Mouse (Mus musculus) lung, postnatal 0 days (tissue): Measurements from ENCODE around the gene Xylt1. TPM values are rescaled to one million over a fixed set of nuclear protein-coding genes. Genes with fewer than 3 reads are reported as not detected.

Experiments
- ATAC-seq: fragments of 200-750 bp; cut with Nextera tagmentation; 2 replicates; pipeline ENCODE4 v1.8.0; 2017; ENCODE audit warnings: moderate library complexity
- DNase-seq: peaks from one replicate; pipeline ENCODE4 v3.0.0-alpha.2; 2016; ENCODE audit warnings: low spot score
- H3K27ac ChIP-seq: fragments of 300-500 bp; sonication (generic); 2 replicates; pipeline ENCODE4 v1.5.1; 2014; ENCODE audit warnings: antibody characterized with exemption, mild to moderate bottlenecking, low read length, mixed read lengths
- H3K27me3 ChIP-seq: fragments of 300-500 bp; sonication (generic); replicated peaks from 2 replicates; pipeline ENCODE4 v1.6.1; 2014; ENCODE audit warnings: low read length, mixed read lengths; ENCODE audit not compliant: insufficient read depth
- H3K36me3 ChIP-seq: fragments of 300-500 bp; sonication (generic); 2 replicates; pipeline ENCODE4 v1.6.1; 2014; ENCODE audit warnings: low read length, mixed read lengths; ENCODE audit not compliant: insufficient read depth
- H3K4me1 ChIP-seq: fragments of 300-500 bp; sonication (generic); 2 replicates; pipeline ENCODE4 v1.6.1; 2014; ENCODE audit warnings: antibody characterized with exemption, low read depth, low read length, mixed read lengths; ENCODE audit not compliant: insufficient read depth
- H3K4me2 ChIP-seq: fragments of 300-500 bp; sonication (generic); replicated peaks from 2 replicates; pipeline ENCODE4 v1.6.1; 2014; ENCODE audit warnings: low read depth, mild to moderate bottlenecking, low read length, moderate library complexity, mixed read lengths
- H3K4me3 ChIP-seq: fragments of 300-500 bp; sonication (generic); 2 replicates; pipeline ENCODE4 v1.5.1; 2014; ENCODE audit warnings: low read depth, low read length
- H3K9ac ChIP-seq: fragments of 300-500 bp; sonication (generic); replicated peaks from 2 replicates; pipeline ENCODE4 v1.6.1; 2014; ENCODE audit warnings: low read depth, mild to moderate bottlenecking
- H3K9me3 ChIP-seq: fragments of 300-500 bp; sonication (generic); 2 replicates; pipeline ENCODE4 v1.6.1; 2016; ENCODE audit warnings: low read length, mixed read lengths
- CTCF ChIP-seq: IDR thresholded peaks from 2 replicates; pipeline ENCODE4 v1.5.1; 2016; ENCODE audit warnings: antibody characterized with exemption, mild to moderate bottlenecking
- EP300 ChIP-seq: IDR thresholded peaks from 2 replicates; pipeline ENCODE4 v1.6.1; 2016; ENCODE audit warnings: antibody characterized with exemption, mild to moderate bottlenecking, control low read depth
- whole genome bisulfite sequencing: fragments of 180-500 bp; shearing (Covaris S2); extraction: QIAGEN DNeasy Blood & Tissue Kit; methylation state at CpG from one replicate; pipeline ENCODE4 v1.1.7; 2014; 5-methylcytosine and 5-hydroxymethylcytosine counted together
- polyA plus RNA-seq: library from polyadenylated mRNA; unstranded; fragments of >200 nt; fragmentation: Nextera tagmentation; extraction: Ambion mirVana; gene quantifications from 2 replicates; pipeline ENCODE4 v1.2.1, GENCODE M21; 2015

Gene Xylt1
- polyA plus RNA-seq, 1 experiment from 2014 or later: 0.45 TPM

DNA sequence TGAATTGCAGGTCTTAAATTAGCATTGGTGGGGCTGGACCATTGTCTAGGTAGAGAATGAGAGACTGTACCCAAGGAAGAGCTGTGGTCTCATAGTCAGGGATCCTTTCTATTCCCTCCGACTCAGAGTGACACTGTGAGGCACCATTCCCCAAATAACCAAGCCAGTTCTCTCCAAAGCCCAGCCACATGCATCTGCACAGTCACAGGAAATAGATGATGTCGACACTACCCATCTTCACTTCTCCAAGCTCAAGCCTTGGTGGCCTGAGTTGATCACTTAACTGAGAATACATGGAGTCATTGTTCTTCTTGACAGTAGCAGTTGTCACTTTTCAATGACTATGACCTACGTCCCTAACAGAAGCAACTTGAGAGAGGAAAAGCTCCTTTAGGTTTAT is 100.6 kb downstream of the Xylt1 start:
- DNase-seq (no peak), ATAC-seq (no peak)
- TF ChIP-seq CTCF: no peak
- no peak for TF ChIP-seq EP300
- Histone ChIP-seq H3K4me3 (no peak overlapping the region), H3K27ac (no peak overlapping the region), H3K9ac (no peak overlapping the region), H3K27me3 (no peaks in the 10 kb centered on the region), H3K36me3 (no peaks in the 10 kb centered on the region), H3K4me2 (no peak overlapping the region), H3K4me1 (no peaks in the 10 kb centered on the region), H3K9me3 (no peaks in the 10 kb centered on the region)
- 83% methylated on average over 3 of the region's 3 CpGs for WGBS

DNA sequence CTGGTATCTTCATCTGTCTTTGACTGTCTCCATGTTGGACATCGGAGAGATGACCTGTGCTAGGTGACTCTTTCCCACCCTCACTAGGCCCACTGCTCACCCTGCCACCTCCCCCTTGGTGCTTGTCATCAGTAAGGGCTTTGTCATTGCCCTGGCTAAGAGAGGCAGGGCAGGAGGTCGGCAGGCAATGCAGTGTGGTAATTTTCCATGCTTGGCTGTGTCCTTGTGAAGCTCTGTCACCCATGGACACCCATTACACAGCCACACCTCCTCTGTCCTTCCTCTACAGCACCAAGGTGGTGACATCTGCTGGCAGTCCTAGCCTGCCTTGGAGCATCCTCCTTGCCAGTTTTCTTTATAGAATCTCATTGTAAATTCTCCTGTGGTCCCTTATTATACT is 101.9 kb downstream of the Xylt1 start:
- 77% methylated on average over 2 of the region's 2 CpGs for WGBS
- no peak overlapping the region for H3K4me2 ChIP-seq
- no peak overlapping the region for H3K27ac ChIP-seq

DNA sequence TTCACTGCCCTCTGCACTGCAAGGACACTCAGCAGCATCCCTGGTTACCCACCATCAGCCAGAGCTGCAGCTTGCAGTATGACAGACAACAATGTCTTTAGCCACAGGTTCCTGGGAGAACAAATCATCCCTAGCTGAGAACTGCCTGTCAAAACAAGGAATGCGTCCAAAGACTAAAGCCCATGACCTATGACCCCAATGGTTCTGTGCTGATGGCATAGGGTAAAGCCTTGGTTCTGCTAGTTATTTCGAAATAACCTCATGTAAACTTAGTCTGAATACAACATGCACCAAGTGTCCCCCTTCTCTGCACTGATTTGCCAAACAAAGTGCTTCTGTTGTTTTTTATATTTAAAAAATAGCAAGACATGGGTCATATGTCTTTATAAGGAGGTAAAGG is 103.8 kb downstream of the Xylt1 start:
- Histone ChIP-seq H3K9me3 (no peaks in the 10 kb centered on the region), H3K9ac (no peak overlapping the region), H3K4me3 (no peak overlapping the region), H3K36me3 (no peaks in the 10 kb centered on the region), H3K27me3 (no peaks in the 10 kb centered on the region), H3K27ac (no peak overlapping the region), H3K4me1 (no peaks in the 10 kb centered on the region), H3K4me2 (no peak overlapping the region)
- DNase-seq (no peak), ATAC-seq (no peak)
- WGBS: 56% methylated on average over 2 of the region's 2 CpGs
- no peak for TF ChIP-seq CTCF
- no peak for TF ChIP-seq EP300

More for the DNA sequence above, 101.9 kb downstream of the Xylt1 start:
- no peak for ATAC-seq
- no peaks in the 10 kb centered on the region for H3K9me3 ChIP-seq
- no peaks in the 10 kb centered on the region for H3K27me3 ChIP-seq
- DNase-seq: no peak
- no peak overlapping the region for H3K4me3 ChIP-seq
- TF ChIP-seq EP300: no peak
- no peak for TF ChIP-seq CTCF
- no peaks in the 10 kb centered on the region for H3K36me3 ChIP-seq
- no peaks in the 10 kb centered on the region for H3K4me1 ChIP-seq
- H3K9ac ChIP-seq: no peak overlapping the region

DNA sequence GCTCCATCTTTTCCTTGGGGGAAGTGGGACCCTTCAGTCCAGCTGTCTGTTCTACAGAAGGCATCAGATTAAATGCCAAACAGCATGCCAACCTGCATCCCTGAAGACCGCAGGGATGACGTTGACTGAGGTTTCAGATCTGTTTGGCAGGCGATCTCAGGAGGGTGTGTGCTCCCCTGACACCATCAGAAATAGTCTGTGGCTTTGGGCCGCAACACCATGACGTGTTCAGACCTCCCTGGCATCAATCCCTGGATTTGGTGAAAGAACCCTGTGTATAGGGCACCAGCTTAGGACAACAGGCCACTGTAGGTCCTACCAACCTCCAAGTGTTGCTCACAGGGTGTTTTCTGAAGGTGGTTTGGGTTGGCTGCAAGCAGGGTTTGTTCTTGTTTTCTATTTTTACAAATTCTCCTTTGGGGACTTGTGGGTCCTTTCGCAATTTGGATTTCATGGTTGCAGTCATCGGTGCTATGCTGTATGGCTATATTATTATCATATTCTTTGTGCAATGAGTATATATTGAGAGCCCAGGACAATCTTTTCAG is 104.3 kb downstream of the Xylt1 start:
- Histone ChIP-seq H3K9ac (no peak overlapping the region), H3K27ac (no peak overlapping the region), H3K4me2 (no peak overlapping the region), H3K4me3 (no peak overlapping the region), H3K9me3 (no peaks in the 10 kb centered on the region), H3K4me1 (no peaks in the 10 kb centered on the region), H3K27me3 (no peaks in the 10 kb centered on the region), H3K36me3 (no peaks in the 10 kb centered on the region)
- TF ChIP-seq CTCF (no peak), EP300 (no peak)
- WGBS: 82% methylated on average over 7 of the region's 7 CpGs
- ATAC-seq (no peak), DNase-seq (no peak)

DNA sequence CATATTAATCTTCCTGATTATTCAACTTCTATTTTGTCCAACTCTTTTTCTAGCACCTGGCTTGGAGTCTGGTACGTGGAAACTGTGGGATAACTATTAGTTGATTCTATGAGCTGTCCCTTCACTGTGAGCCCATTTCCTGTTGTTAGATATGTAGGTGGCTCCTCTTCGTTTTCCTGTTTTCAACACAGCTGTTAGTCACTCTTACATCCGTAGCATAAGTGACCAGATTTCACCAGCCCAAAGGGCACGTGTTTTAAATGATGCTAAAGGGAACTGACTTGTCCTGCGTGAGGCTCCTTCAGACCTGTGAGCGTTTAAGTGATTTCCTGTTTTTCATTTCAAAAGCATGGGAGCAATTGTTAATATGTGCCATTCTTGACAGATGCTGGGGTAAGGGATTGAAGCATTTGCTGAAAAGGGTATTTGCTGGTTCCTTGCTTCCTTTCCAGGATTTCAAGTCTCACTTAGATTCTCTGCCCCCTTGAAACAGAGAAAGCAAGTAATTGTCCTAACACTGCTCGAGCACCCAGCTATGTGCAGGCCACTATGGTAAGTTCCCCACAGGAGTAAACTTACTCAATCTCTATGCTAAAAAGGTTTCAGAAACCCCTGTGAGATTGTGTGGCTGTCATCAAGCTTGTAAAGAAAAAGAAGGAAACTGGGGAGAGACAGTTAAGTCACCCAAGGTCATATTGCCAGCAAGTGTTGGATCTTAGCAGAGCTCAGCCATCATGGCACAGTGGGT is 105.8 kb downstream of the Xylt1 start:
- DNase-seq (peak; percentile 63), ATAC-seq (peak; percentile 45)
- 61% methylated on average over 7 of the region's 7 CpGs for WGBS
- H3K36me3 ChIP-seq: no peaks in the 10 kb centered on the region
- no peak overlapping the region for H3K27ac ChIP-seq
- H3K9ac ChIP-seq: no peak overlapping the region
- no peaks in the 10 kb centered on the region for H3K4me1 ChIP-seq
- H3K27me3 ChIP-seq: no peaks in the 10 kb centered on the region
- H3K4me3 ChIP-seq: no peak overlapping the region
- no peak overlapping the region for H3K4me2 ChIP-seq
- H3K9me3 ChIP-seq: no peaks in the 10 kb centered on the region
- TF ChIP-seq EP300 (peak; percentile 31; the same call in 1 of the 2 replicates), CTCF (no peak)

DNA sequence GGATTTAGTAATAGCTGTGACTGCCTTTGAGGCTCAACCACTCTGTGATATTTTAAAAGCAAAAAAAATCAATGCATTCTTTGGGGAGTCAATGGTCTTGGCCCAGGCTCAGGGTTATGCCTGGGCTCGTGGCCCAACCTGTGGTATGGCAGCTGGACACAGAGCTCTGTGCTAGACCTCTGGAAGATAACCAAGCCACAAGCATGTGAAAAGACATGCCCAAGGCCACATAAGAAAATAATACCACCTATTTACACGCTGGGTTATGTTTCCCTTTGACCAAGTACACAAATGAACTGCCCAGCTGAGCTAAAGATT is 106.4 kb downstream of the Xylt1 start:
- H3K36me3 ChIP-seq: no peaks in the 10 kb centered on the region
- H3K27ac ChIP-seq: no peak overlapping the region
- 77% methylated on average over 2 of the region's 2 CpGs for WGBS
- ATAC-seq (no peak), DNase-seq (no peak)
- no peaks in the 10 kb centered on the region for H3K4me1 ChIP-seq
- no peak overlapping the region for H3K4me3 ChIP-seq
- no peak overlapping the region for H3K4me2 ChIP-seq
- no peaks in the 10 kb centered on the region for H3K27me3 ChIP-seq
- TF ChIP-seq CTCF: no peak
- TF ChIP-seq EP300: no peak
- no peak overlapping the region for H3K9ac ChIP-seq
- no peaks in the 10 kb centered on the region for H3K9me3 ChIP-seq
